ENCODE assay signal across 10 mouse cellular contexts in genomic region chr9:33080774-33081173, GRCm38 (mm10).
DNase-seq lines count a peak whose midpoint lies in the region; ATAC-seq and TF ChIP-seq lines count a peak whose summit lies in the region.
"Had no signal": no experiment of that assay in that cellular context is flagged by ENCODE, and none has a peak within 500 bp of the region (broad histone marks: within the 10 kb centered on the region; RNA-seq: fewer than 3 reads in every experiment).

No protein-coding gene starts in this region.

- TF ChIP-seq CTCF in midbrain, postnatal 0 days (IDR thresholded peaks at IDR 0.05), result peak; percentile 81
- peak; percentile 75 for TF ChIP-seq CTCF in kidney, postnatal 0 days (IDR thresholded peaks at IDR 0.05; ENCODE audit: low read depth)

- H3K4me2 ChIP-seq in midbrain, postnatal 0 days (ENCODE audit: low read depth, low read length, poor library complexity, severe bottlenecking), result no peak overlapping the region
- no peak overlapping the region for H3K4me2 ChIP-seq in midbrain, embryonic 15.5 days
- H3K4me2 ChIP-seq in kidney, postnatal 0 days (ENCODE audit: low read length), result no peak overlapping the region
- H3K4me2 ChIP-seq: embryonic facial prominence, embryonic 15.5 days; lung, embryonic 15.5 days had no signal

- ATAC-seq in midbrain, postnatal 0 days (ENCODE audit: low FRiP score), result no peak
- ATAC-seq in midbrain, embryonic 15.5 days (replicated peaks), result no peak
- ATAC-seq in kidney, postnatal 0 days (replicated peaks; ENCODE audit: low FRiP score, low read depth), result no peak

- no peak overlapping the region for H3K27ac ChIP-seq in midbrain, postnatal 0 days (ENCODE audit: low read depth, low read length)
- H3K27ac ChIP-seq in midbrain, embryonic 15.5 days, result no peak overlapping the region
- H3K27ac ChIP-seq in kidney, postnatal 0 days, result no peak overlapping the region
- H3K27ac ChIP-seq: lung, embryonic 15.5 days had no signal

- WGBS in midbrain, postnatal 0 days, result 51% methylated on average over 6 of the region's 6 CpGs
- 55% methylated on average over 6 of the region's 6 CpGs for WGBS in midbrain, embryonic 15.5 days
- 32% methylated on average over 6 of the region's 6 CpGs for WGBS in kidney, postnatal 0 days

- H3K9ac ChIP-seq in midbrain, postnatal 0 days (replicated peaks; ENCODE audit: low read length, poor library complexity, severe bottlenecking), result no peak overlapping the region
- no peak overlapping the region for H3K9ac ChIP-seq in midbrain, embryonic 15.5 days
- no peak overlapping the region for H3K9ac ChIP-seq in kidney, postnatal 0 days (ENCODE audit: low read depth, low read length)
- H3K9ac ChIP-seq: embryonic facial prominence, embryonic 15.5 days; lung, embryonic 15.5 days had no signal

- H3K27me3 ChIP-seq in midbrain, postnatal 0 days (ENCODE audit: insufficient read depth, low read length), result no peaks in the 10 kb centered on the region
- H3K27me3 ChIP-seq in midbrain, embryonic 15.5 days (replicated peaks), result no peaks in the 10 kb centered on the region
- no peaks in the 10 kb centered on the region for H3K27me3 ChIP-seq in kidney, postnatal 0 days (ENCODE audit: insufficient read depth, low read length)
- H3K27me3 ChIP-seq: embryonic facial prominence, embryonic 15.5 days; lung, embryonic 15.5 days had no signal

- H3K4me1 ChIP-seq in midbrain, postnatal 0 days (ENCODE audit: insufficient read depth, low read length), result no peaks in the 10 kb centered on the region
- H3K4me1 ChIP-seq in midbrain, embryonic 15.5 days, result no peaks in the 10 kb centered on the region
- no peaks in the 10 kb centered on the region; the same call in 1 of the 2 replicates for H3K4me1 ChIP-seq in kidney, postnatal 0 days (replicated peaks; ENCODE audit: insufficient read depth, low read length)

- no peaks in the 10 kb centered on the region for H3K9me3 ChIP-seq in midbrain, postnatal 0 days (ENCODE audit: low read length)
- H3K9me3 ChIP-seq in midbrain, embryonic 15.5 days, result no peaks in the 10 kb centered on the region
- no peaks in the 10 kb centered on the region for H3K9me3 ChIP-seq in kidney, postnatal 0 days (replicated peaks; ENCODE audit: low read length)
- H3K9me3 ChIP-seq: embryonic facial prominence, embryonic 15.5 days; lung, embryonic 15.5 days had no signal

- H3K4me3 ChIP-seq in midbrain, postnatal 0 days (ENCODE audit: low read depth, low read length), result no peak overlapping the region
- no peak overlapping the region for H3K4me3 ChIP-seq in midbrain, embryonic 15.5 days
- H3K4me3 ChIP-seq in kidney, postnatal 0 days (replicated peaks; ENCODE audit: low read depth, low read length), result no peak overlapping the region
- H3K4me3 ChIP-seq: embryonic facial prominence, embryonic 15.5 days; lung, embryonic 15.5 days had no signal

- H3K36me3 ChIP-seq in midbrain, postnatal 0 days (ENCODE audit: insufficient read depth, low read length), result no peaks in the 10 kb centered on the region
- no peaks in the 10 kb centered on the region for H3K36me3 ChIP-seq in midbrain, embryonic 15.5 days (replicated peaks)
- no peaks in the 10 kb centered on the region for H3K36me3 ChIP-seq in kidney, postnatal 0 days (ENCODE audit: insufficient read depth, low read length)
- H3K36me3 ChIP-seq: embryonic facial prominence, embryonic 15.5 days; lung, embryonic 15.5 days had no signal

- DNase-seq in gastrocnemius, adult 18-20 months (ENCODE audit: low spot score), result peak; percentile 20
- DNase-seq in gastrocnemius, adult 8-10 months (ENCODE audit: low spot score in 2 of 2), result no peak
- peak; percentile 73 for DNase-seq in midbrain, postnatal 0 days (ENCODE audit: low spot score)
- DNase-seq in kidney, postnatal 0 days (ENCODE audit: low spot score), result peak; percentile 88
- peak; percentile 29 to 60 for DNase-seq in right cerebral cortex, adult 2 months (ENCODE audit: low spot score in 2 of 2)
- no peak for DNase-seq in urinary bladder, adult 18-20 months (ENCODE audit: low spot score in 2 of 2)
- no peak for DNase-seq in testis, postnatal 10 days (ENCODE audit: low spot score)

Comparison
In these comparisons a context has a peak if more than half of its experiments do, and no peak if none do; other contexts are left out.
1. DNase-seq: peak in gastrocnemius, adult 18-20 months (single experiment), midbrain, postnatal 0 days (single experiment), kidney, postnatal 0 days (single experiment) and right cerebral cortex, adult 2 months (2 of 2); none in gastrocnemius, adult 8-10 months (0 of 2), urinary bladder, adult 18-20 months (0 of 2) and testis, postnatal 10 days (single experiment).